Mouse (Mus musculus): ENCODE data around the gene Prdm2. TPM values are rescaled to one million over a fixed set of nuclear protein-coding genes. Genes with fewer than 3 reads are reported as not detected.

Gene Prdm2
- polyA plus RNA-seq, 1 experiment from 2014 or later: 17.8 TPM

GRCm38 (mm10) chr4:143112985-143113384 is 99.8 kb downstream of the Prdm2 start:
- ATAC-seq (ENCODE audit: low read depth): no peak
- H3K36me3 ChIP-seq (ENCODE audit: control insufficient read depth, insufficient read depth, low read length): peaks cover 8% of the 10 kb centered on the region
- H3K27ac ChIP-seq (ENCODE audit: low read depth, low read length): no peak overlapping the region
- no peak overlapping the region for H3K4me2 ChIP-seq (ENCODE audit: low read depth, low read length)
- H3K9me3 ChIP-seq (ENCODE audit: control insufficient read depth, low read length): no peaks in the 10 kb centered on the region
- WGBS: 37% methylated on average over 6 of the region's 6 CpGs
- H3K9ac ChIP-seq (replicated peaks; ENCODE audit: low read depth, low read length): no peak overlapping the region
- no peaks in the 10 kb centered on the region for H3K27me3 ChIP-seq (ENCODE audit: control insufficient read depth, insufficient read depth, low read length)
- no peaks in the 10 kb centered on the region for H3K4me1 ChIP-seq (ENCODE audit: control insufficient read depth, insufficient read depth, low read length)
- no peak overlapping the region for H3K4me3 ChIP-seq (ENCODE audit: low read depth, low read length)

DNA sequence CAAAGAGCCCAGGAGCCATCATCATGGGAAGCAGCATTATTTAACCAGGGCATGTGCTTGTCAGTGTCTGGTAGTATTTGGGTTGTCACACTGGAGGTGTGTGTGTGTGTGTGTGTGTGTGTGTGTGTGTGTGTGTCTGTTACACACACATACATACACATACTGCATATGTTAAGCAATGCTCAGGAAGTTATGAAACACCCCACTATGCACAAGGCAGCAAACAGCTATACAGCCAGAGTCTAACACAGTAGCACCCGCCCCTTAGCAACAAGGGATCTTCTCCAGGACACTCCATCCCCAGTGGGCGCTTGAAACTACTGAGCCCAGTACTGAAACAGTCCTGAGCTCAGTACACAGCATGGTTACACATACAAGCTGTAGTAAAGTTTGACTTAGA is 100.4 kb downstream of the Prdm2 start:
- no peak for ATAC-seq (ENCODE audit: low read depth)

GRCm38 (mm10) chr4:143111872-143112271 is 100.9 kb downstream of the Prdm2 start:
- Histone ChIP-seq H3K9me3 (ENCODE audit: control insufficient read depth, low read length) (no peaks in the 10 kb centered on the region), H3K4me2 (ENCODE audit: low read depth, low read length) (no peak overlapping the region), H3K27me3 (ENCODE audit: control insufficient read depth, insufficient read depth, low read length) (no peaks in the 10 kb centered on the region), H3K36me3 (ENCODE audit: control insufficient read depth, insufficient read depth, low read length) (peaks cover 8% of the 10 kb centered on the region), H3K4me1 (ENCODE audit: control insufficient read depth, insufficient read depth, low read length) (no peaks in the 10 kb centered on the region), H3K4me3 (ENCODE audit: low read depth, low read length) (no peak overlapping the region), H3K27ac (ENCODE audit: low read depth, low read length) (no peak overlapping the region), H3K9ac (replicated peaks; ENCODE audit: low read depth, low read length) (no peak overlapping the region)
- 91% methylated on average over 5 of the region's 5 CpGs for WGBS
- no peak for ATAC-seq (ENCODE audit: low read depth)

More for the DNA sequence above, 100.4 kb downstream of the Prdm2 start:
- H3K4me2 ChIP-seq (ENCODE audit: low read depth, low read length): no peak overlapping the region
- no peak overlapping the region for H3K9ac ChIP-seq (replicated peaks; ENCODE audit: low read depth, low read length)
- WGBS: 98% methylated on average over 2 of the region's 2 CpGs
- H3K9me3 ChIP-seq (ENCODE audit: control insufficient read depth, low read length): no peaks in the 10 kb centered on the region
- H3K27ac ChIP-seq (ENCODE audit: low read depth, low read length): no peak overlapping the region
- H3K4me1 ChIP-seq (ENCODE audit: control insufficient read depth, insufficient read depth, low read length): no peaks in the 10 kb centered on the region
- H3K4me3 ChIP-seq (ENCODE audit: low read depth, low read length): no peak overlapping the region
- peaks cover 8% of the 10 kb centered on the region for H3K36me3 ChIP-seq (ENCODE audit: control insufficient read depth, insufficient read depth, low read length)
- H3K27me3 ChIP-seq (ENCODE audit: control insufficient read depth, insufficient read depth, low read length): no peaks in the 10 kb centered on the region

DNA sequence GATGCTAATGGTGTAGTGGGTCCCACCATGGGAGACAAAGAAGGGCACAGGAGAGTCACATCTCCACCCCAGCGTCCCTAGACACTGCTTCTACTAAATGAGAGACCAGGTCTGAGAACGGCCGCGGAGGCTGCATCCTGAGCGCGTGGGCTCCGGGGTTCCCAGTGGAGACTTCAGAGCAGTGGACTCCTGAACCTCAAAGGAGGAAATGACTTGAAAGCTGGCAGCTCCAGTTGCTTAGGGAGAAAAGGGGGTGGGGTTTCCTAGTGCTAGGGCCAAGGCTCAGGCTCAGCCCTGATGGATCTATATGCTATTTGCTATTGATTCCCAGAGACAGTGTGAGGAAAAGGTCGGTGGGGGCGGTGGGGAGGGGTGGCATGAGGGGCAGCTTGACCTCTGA is 104.2 kb downstream of the Prdm2 start:
- no peak overlapping the region for H3K4me2 ChIP-seq (ENCODE audit: low read depth, low read length)
- no peak for ATAC-seq (ENCODE audit: low read depth)
- no peaks in the 10 kb centered on the region for H3K9me3 ChIP-seq (ENCODE audit: control insufficient read depth, low read length)
- no peak overlapping the region for H3K9ac ChIP-seq (replicated peaks; ENCODE audit: low read depth, low read length)
- H3K27ac ChIP-seq (ENCODE audit: low read depth, low read length): no peak overlapping the region
- peaks cover 8% of the 10 kb centered on the region for H3K36me3 ChIP-seq (ENCODE audit: control insufficient read depth, insufficient read depth, low read length)
- no peak overlapping the region for H3K4me3 ChIP-seq (ENCODE audit: low read depth, low read length)
- H3K4me1 ChIP-seq (ENCODE audit: control insufficient read depth, insufficient read depth, low read length): no peaks in the 10 kb centered on the region
- no peaks in the 10 kb centered on the region for H3K27me3 ChIP-seq (ENCODE audit: control insufficient read depth, insufficient read depth, low read length)
- WGBS: 30% methylated on average over 9 of the region's 9 CpGs

GRCm38 (mm10) chr4:143106971-143107370 is 105.8 kb downstream of the Prdm2 start:
- 79% methylated on average over 6 of the region's 6 CpGs for WGBS
- no peak for ATAC-seq (ENCODE audit: low read depth)
- no peaks in the 10 kb centered on the region for H3K4me1 ChIP-seq (ENCODE audit: control insufficient read depth, insufficient read depth, low read length)
- no peak overlapping the region for H3K4me3 ChIP-seq (ENCODE audit: low read depth, low read length)
- peaks cover 8% of the 10 kb centered on the region for H3K36me3 ChIP-seq (ENCODE audit: control insufficient read depth, insufficient read depth, low read length)
- H3K9me3 ChIP-seq (ENCODE audit: control insufficient read depth, low read length): no peaks in the 10 kb centered on the region
- no peak overlapping the region for H3K4me2 ChIP-seq (ENCODE audit: low read depth, low read length)
- H3K9ac ChIP-seq (replicated peaks; ENCODE audit: low read depth, low read length): no peak overlapping the region
- H3K27ac ChIP-seq (ENCODE audit: low read depth, low read length): no peak overlapping the region
- H3K27me3 ChIP-seq (ENCODE audit: control insufficient read depth, insufficient read depth, low read length): no peaks in the 10 kb centered on the region

DNA sequence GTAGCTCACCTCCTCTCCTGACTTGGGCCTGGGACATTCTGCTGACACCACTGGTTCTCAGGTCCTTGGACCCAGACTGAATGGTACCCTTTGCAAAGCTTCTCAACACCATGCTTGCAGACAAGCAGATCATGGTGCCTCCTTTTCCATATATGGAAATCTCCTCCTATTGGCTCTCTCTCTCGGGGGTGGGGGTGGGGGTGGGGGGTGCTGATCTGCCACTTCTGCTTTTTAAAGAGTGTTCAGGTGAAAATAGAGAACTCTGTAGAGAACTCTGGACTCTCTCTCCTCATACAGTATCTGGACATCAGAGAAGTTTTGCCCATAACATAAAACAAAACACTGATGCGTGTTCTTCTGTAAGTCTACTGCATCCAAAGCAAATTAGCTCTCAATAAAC is 106.2 kb downstream of the Prdm2 start:
- Histone ChIP-seq H3K9me3 (ENCODE audit: control insufficient read depth, low read length) (no peaks in the 10 kb centered on the region), H3K9ac (replicated peaks; ENCODE audit: low read depth, low read length) (no peak overlapping the region), H3K36me3 (ENCODE audit: control insufficient read depth, insufficient read depth, low read length) (peaks cover 8% of the 10 kb centered on the region), H3K27me3 (ENCODE audit: control insufficient read depth, insufficient read depth, low read length) (no peaks in the 10 kb centered on the region), H3K4me2 (ENCODE audit: low read depth, low read length) (no peak overlapping the region), H3K4me3 (ENCODE audit: low read depth, low read length) (no peak overlapping the region), H3K4me1 (ENCODE audit: control insufficient read depth, insufficient read depth, low read length) (no peaks in the 10 kb centered on the region), H3K27ac (ENCODE audit: low read depth, low read length) (no peak overlapping the region)
- WGBS: 81% methylated on average over 2 of the region's 2 CpGs
- ATAC-seq (ENCODE audit: low read depth): no peak

- no peaks in the 10 kb centered on the region for H3K27me3 ChIP-seq (ENCODE audit: control insufficient read depth, insufficient read depth, low read length)
- H3K4me1 ChIP-seq (ENCODE audit: control insufficient read depth, insufficient read depth, low read length): 0 out of 2 replicates have a peak, but pooled peaks cover 2% of the 10 kb centered on the region
- no peak overlapping the region for H3K27ac ChIP-seq (ENCODE audit: low read depth, low read length)
- H3K36me3 ChIP-seq (ENCODE audit: control insufficient read depth, insufficient read depth, low read length): peaks cover 4% of the 10 kb centered on the region
- H3K9me3 ChIP-seq (ENCODE audit: control insufficient read depth, low read length): no peaks in the 10 kb centered on the region
- no peak overlapping the region for H3K9ac ChIP-seq (replicated peaks; ENCODE audit: low read depth, low read length)
- no peak; the same call in 1 of the 2 replicates for ATAC-seq (ENCODE audit: low read depth)
- no peak overlapping the region for H3K4me3 ChIP-seq (ENCODE audit: low read depth, low read length)
- 87% methylated on average over 5 of the region's 5 CpGs for WGBS
- no peak overlapping the region for H3K4me2 ChIP-seq (ENCODE audit: low read depth, low read length)
These were observed 108.1 kb downstream of the Prdm2 start for GRCm38 (mm10) chr4:143104739-143105138.

DNA sequence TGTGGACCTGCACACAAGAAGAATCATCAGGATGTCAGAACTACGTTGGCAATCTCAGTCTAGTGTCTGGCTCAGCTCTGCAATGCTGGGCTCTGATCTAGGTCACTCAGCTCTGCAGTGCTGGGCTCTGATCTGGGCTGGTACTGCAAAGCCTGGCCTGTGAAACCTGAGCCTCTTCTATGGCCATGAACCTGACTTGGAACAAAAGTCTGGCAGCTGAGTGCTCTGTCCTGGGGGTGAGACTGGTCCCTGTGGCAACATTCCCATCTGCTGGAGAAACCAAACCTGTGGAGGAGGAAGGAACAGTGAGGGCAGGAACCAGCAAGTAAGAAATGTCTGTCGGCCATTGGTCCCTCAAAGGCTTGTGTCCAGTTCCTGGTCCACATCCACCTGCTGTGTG is 109.0 kb downstream of the Prdm2 start:
- Histone ChIP-seq H3K36me3 (ENCODE audit: control insufficient read depth, insufficient read depth, low read length) (no peaks in the 10 kb centered on the region), H3K4me3 (ENCODE audit: low read depth, low read length) (no peak overlapping the region), H3K27ac (ENCODE audit: low read depth, low read length) (no peak overlapping the region), H3K9ac (replicated peaks; ENCODE audit: low read depth, low read length) (no peak overlapping the region), H3K27me3 (ENCODE audit: control insufficient read depth, insufficient read depth, low read length) (no peaks in the 10 kb centered on the region), H3K9me3 (ENCODE audit: control insufficient read depth, low read length) (no peaks in the 10 kb centered on the region), H3K4me1 (ENCODE audit: control insufficient read depth, insufficient read depth, low read length) (0 out of 2 replicates have a peak, but pooled peaks cover 2% of the 10 kb centered on the region), H3K4me2 (ENCODE audit: low read depth, low read length) (no peak overlapping the region)
- ATAC-seq (ENCODE audit: low read depth): no peak
- 88% methylated on average over 2 of the region's 2 CpGs for WGBS

GRCm38 (mm10) chr4:143100157-143100556 is 112.6 kb downstream of the Prdm2 start:
- WGBS: 66% methylated on average over 6 of the region's 6 CpGs
- Histone ChIP-seq H3K4me3 (ENCODE audit: low read depth, low read length) (no peak overlapping the region), H3K9me3 (ENCODE audit: control insufficient read depth, low read length) (no peaks in the 10 kb centered on the region), H3K4me1 (ENCODE audit: control insufficient read depth, insufficient read depth, low read length) (0 out of 2 replicates have a peak, but pooled peaks cover 2% of the 10 kb centered on the region), H3K4me2 (ENCODE audit: low read depth, low read length) (no peak overlapping the region), H3K27me3 (ENCODE audit: control insufficient read depth, insufficient read depth, low read length) (no peaks in the 10 kb centered on the region), H3K36me3 (ENCODE audit: control insufficient read depth, insufficient read depth, low read length) (no peaks in the 10 kb centered on the region), H3K27ac (ENCODE audit: low read depth, low read length) (no peak overlapping the region), H3K9ac (replicated peaks; ENCODE audit: low read depth, low read length) (no peak overlapping the region)
- ATAC-seq (ENCODE audit: low read depth): no peak
